Mouse (Mus musculus): ENCODE results near the gene Actbl2. TPM values are rescaled to one million over a fixed set of nuclear protein-coding genes. Genes with fewer than 3 reads are reported as not detected.

The Actbl2 gene
- polyA plus RNA-seq (2015; fragmentation: Nextera tagmentation; extraction: Ambion mirVana): not detected in 2 replicates

DNA sequence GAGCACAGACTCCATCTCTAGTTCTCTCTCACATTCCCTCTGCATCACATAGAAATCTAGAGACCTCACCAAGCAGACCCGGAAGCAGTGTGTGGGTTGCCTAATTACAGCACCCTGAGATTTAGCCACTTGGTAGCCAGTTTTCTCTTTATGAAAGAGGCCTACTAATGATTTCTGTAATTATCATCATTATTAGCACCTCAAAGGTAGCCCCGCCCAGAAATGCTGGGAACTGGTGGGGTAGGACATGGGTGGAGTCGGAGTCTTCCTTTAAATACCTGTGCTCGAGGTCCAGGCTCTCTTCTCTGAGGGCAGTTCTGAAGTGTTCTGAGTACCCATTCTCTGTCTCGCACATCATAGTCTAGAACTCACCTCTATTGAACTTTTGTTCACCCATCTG lies at the start of gene Actbl2:
TSS of gene Actbl2 (plus strand) at position 301 of the 400 bp plus-strand sequence.
- no peak within 1 kb of the TSS for H3K27ac ChIP-seq (ENCODE audit: low read depth, low read length)
- WGBS: 88% methylated on average over 5 of the region's 5 CpGs
- no peak within 1 kb of the TSS for H3K9ac ChIP-seq (ENCODE audit: low read depth, low read length)
- H3K9me3 ChIP-seq (ENCODE audit: control insufficient read depth): no peaks in the 10 kb centered on the region
- H3K27me3 ChIP-seq (replicated peaks; ENCODE audit: control insufficient read depth, insufficient read depth, low read length): no peaks in the 10 kb centered on the region
- no peak for TF ChIP-seq CTCF (IDR thresholded peaks at IDR 0.05; ENCODE audit: low read depth)
- H3K36me3 ChIP-seq (ENCODE audit: control insufficient read depth, insufficient read depth): no peaks in the 10 kb centered on the region
- no peaks in the 10 kb centered on the region for H3K4me1 ChIP-seq (replicated peaks; ENCODE audit: control insufficient read depth, insufficient read depth, low read length)
- H3K4me2 ChIP-seq (replicated peaks; ENCODE audit: low read depth): no peak within 1 kb of the TSS
- ATAC-seq: no peak
- H3K4me3 ChIP-seq (ENCODE audit: low read depth, low read length): no peak within 1 kb of the TSS

DNA sequence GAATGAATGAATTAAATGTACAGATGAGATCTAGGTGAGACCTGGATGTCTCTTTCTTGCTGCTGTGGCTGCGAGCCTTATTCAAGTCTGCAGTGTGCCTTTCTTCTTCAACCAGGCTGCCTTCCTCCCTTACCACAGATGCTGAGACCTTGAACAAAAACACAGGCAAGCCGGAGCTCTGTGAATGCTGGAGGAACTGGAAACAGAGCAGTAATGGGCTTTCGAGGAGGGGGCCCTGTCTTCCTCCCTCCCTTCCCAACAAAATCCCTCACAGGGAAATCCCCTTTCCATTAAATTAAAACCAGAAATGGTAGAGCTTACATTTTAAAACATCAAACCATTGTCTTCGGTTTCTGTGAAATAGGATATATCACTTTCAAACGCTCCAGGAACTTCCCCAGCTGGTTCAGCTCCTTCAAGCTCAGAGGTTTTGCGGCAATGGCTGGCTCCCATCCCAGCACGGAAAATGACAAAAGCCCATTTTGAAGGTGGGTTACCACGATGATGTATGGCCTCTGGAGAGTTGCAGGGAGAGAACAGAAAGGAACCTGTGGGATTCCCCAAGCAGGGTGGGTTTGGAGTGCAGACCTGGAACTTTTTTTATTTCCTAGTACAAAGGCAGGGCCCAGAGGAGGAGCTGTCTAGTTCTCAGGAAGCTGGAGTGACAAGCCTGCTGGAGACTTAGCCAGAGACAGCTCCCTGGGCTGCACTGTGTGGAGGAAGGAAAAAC lies 44.0 kb upstream of the Actbl2 start:
- Histone ChIP-seq H3K27ac (ENCODE audit: low read depth, low read length) (no peak overlapping the region), H3K9ac (ENCODE audit: low read depth, low read length) (no peak overlapping the region), H3K4me3 (ENCODE audit: low read depth, low read length) (no peak overlapping the region), H3K4me2 (replicated peaks; ENCODE audit: low read depth) (0 out of 2 replicates have a peak overlapping the region, but pooled peaks have one; percentile 13), H3K9me3 (ENCODE audit: control insufficient read depth) (no peaks in the 10 kb centered on the region), H3K36me3 (ENCODE audit: control insufficient read depth, insufficient read depth) (no peaks in the 10 kb centered on the region), H3K4me1 (replicated peaks; ENCODE audit: control insufficient read depth, insufficient read depth, low read length) (no peaks in the 10 kb centered on the region), H3K27me3 (replicated peaks; ENCODE audit: control insufficient read depth, insufficient read depth, low read length) (no peaks in the 10 kb centered on the region)
- no peak for TF ChIP-seq CTCF (IDR thresholded peaks at IDR 0.05; ENCODE audit: low read depth)
- WGBS: 56% methylated on average over 8 of the region's 8 CpGs
- ATAC-seq: no peak

DNA sequence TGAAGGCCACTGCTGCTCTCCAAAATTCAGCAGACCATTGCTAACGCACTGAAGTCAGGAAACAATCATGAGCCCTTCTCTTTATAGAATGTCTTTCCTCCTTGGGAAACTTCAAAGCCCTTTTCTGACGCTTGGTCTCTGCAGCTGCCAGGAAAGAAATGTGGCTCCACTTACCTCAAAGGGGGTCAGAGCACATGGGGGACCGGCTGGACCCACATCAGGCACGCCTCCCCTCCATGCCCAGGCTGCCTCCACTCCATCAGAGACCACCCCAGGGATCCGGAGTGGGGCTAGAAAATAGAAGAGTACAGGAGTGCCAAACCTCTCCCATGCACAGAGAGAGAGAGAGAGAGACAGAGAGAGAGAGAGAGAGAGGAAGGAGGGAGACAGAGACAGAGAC lies 26.0 kb upstream of the Actbl2 start:
- H3K4me3 ChIP-seq (ENCODE audit: low read depth, low read length): no peak overlapping the region
- H3K27ac ChIP-seq (ENCODE audit: low read depth, low read length): no peak overlapping the region
- no peaks in the 10 kb centered on the region for H3K27me3 ChIP-seq (replicated peaks; ENCODE audit: control insufficient read depth, insufficient read depth, low read length)
- WGBS: 72% methylated on average over 5 of the region's 5 CpGs
- no peak for TF ChIP-seq CTCF (IDR thresholded peaks at IDR 0.05; ENCODE audit: low read depth)
- H3K4me1 ChIP-seq (replicated peaks; ENCODE audit: control insufficient read depth, insufficient read depth, low read length): no peaks in the 10 kb centered on the region
- H3K9ac ChIP-seq (ENCODE audit: low read depth, low read length): no peak overlapping the region
- H3K9me3 ChIP-seq (ENCODE audit: control insufficient read depth): no peaks in the 10 kb centered on the region
- H3K4me2 ChIP-seq (replicated peaks; ENCODE audit: low read depth): no peak overlapping the region
- ATAC-seq: no peak
- H3K36me3 ChIP-seq (ENCODE audit: control insufficient read depth, insufficient read depth): no peaks in the 10 kb centered on the region

DNA sequence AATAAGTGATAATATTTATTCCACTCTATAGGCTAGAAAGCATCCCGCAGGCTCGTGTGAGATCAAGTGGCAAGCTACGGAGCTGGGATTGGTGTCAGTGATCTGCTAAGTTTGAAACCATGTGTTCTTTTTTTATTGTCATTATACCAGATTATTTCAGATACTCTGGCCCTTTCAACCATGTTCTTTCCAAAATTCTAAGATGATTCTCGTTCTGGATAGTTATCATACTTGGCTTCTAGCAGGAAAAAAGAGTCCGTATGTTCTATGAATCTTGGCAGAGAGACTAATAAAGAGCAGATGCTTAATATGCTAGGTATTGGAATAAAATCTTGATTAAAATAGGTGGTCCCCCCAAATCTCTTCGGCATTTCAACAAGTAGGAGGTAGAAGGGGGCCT lies 25.3 kb upstream of the Actbl2 start:
- no peak for ATAC-seq
- Histone ChIP-seq H3K27me3 (replicated peaks; ENCODE audit: control insufficient read depth, insufficient read depth, low read length) (no peaks in the 10 kb centered on the region), H3K27ac (ENCODE audit: low read depth, low read length) (no peak overlapping the region), H3K9ac (ENCODE audit: low read depth, low read length) (no peak overlapping the region), H3K36me3 (ENCODE audit: control insufficient read depth, insufficient read depth) (no peaks in the 10 kb centered on the region), H3K4me2 (replicated peaks; ENCODE audit: low read depth) (no peak overlapping the region), H3K4me1 (replicated peaks; ENCODE audit: control insufficient read depth, insufficient read depth, low read length) (no peaks in the 10 kb centered on the region), H3K4me3 (ENCODE audit: low read depth, low read length) (no peak overlapping the region), H3K9me3 (ENCODE audit: control insufficient read depth) (no peaks in the 10 kb centered on the region)
- 83% methylated on average over 6 of the region's 6 CpGs for WGBS
- TF ChIP-seq CTCF (IDR thresholded peaks at IDR 0.05; ENCODE audit: low read depth): no peak

DNA sequence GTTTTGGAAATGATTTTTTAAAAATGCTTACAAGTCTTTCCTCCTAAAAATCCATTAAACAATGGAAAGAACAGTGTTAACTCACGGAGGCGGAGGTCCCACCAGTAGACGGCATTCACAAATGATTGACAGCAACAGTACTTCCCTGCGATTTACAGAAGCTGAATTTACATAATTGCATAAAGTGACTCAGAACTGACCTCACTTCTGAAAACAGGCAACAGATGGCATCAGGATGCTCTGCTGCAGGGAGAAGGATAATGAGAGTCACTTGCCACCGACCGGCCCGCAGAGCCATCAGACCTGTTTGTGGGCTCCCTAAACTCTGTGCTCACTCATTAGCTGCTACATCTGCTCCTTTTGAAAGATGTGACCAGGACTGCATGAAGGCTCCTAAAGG lies 22.4 kb upstream of the Actbl2 start:
- no peak for TF ChIP-seq CTCF (IDR thresholded peaks at IDR 0.05; ENCODE audit: low read depth)
- no peak for ATAC-seq

DNA sequence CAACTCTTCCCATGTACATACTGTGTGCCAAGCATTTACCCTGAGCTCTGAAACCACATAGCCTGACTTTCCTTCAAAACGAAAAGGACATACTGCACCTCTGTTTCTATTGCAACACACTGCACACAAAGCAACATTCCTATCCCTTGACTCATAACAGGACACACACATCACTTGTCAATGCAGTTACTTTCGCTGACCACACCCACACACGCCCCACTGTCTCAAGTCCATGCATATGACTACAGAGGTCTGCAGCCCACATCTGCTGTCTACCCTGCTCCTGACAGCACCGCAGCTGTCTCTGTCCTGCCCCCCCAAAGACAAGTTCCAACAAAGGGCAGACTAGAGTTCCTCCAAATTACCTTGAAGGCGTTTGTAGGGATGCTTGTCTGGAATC lies 21.5 kb upstream of the Actbl2 start:
- 55% methylated on average over 5 of the region's 5 CpGs for WGBS
- Histone ChIP-seq H3K27ac (ENCODE audit: low read depth, low read length) (no peak overlapping the region), H3K9ac (ENCODE audit: low read depth, low read length) (no peak overlapping the region), H3K27me3 (replicated peaks; ENCODE audit: control insufficient read depth, insufficient read depth, low read length) (no peaks in the 10 kb centered on the region), H3K4me2 (replicated peaks; ENCODE audit: low read depth) (no peak overlapping the region), H3K36me3 (ENCODE audit: control insufficient read depth, insufficient read depth) (no peaks in the 10 kb centered on the region), H3K9me3 (ENCODE audit: control insufficient read depth) (no peaks in the 10 kb centered on the region), H3K4me3 (ENCODE audit: low read depth, low read length) (no peak overlapping the region), H3K4me1 (replicated peaks; ENCODE audit: control insufficient read depth, insufficient read depth, low read length) (no peaks in the 10 kb centered on the region)
- peak; percentile 69 for ATAC-seq
- no peak for TF ChIP-seq CTCF (IDR thresholded peaks at IDR 0.05; ENCODE audit: low read depth)

More for the DNA sequence above, 22.4 kb upstream of the Actbl2 start:
- Histone ChIP-seq H3K27me3 (replicated peaks; ENCODE audit: control insufficient read depth, insufficient read depth, low read length) (no peaks in the 10 kb centered on the region), H3K4me2 (replicated peaks; ENCODE audit: low read depth) (no peak overlapping the region), H3K27ac (ENCODE audit: low read depth, low read length) (no peak overlapping the region), H3K36me3 (ENCODE audit: control insufficient read depth, insufficient read depth) (no peaks in the 10 kb centered on the region), H3K9ac (ENCODE audit: low read depth, low read length) (no peak overlapping the region), H3K4me3 (ENCODE audit: low read depth, low read length) (no peak overlapping the region), H3K9me3 (ENCODE audit: control insufficient read depth) (no peaks in the 10 kb centered on the region), H3K4me1 (replicated peaks; ENCODE audit: control insufficient read depth, insufficient read depth, low read length) (no peaks in the 10 kb centered on the region)
- WGBS: 90% methylated on average over 7 of the region's 7 CpGs

Measured in intestine, postnatal 0 days (tissue).